Mouse (Mus musculus) bone marrow, adult 2 months (tissue): ENCODE data around the gene Epb41l1.

Experiments used
- CTCF ChIP-seq: fragments of 200-500 bp; IDR thresholded peaks from 2 replicates; pipeline ENCODE4 v1.5.1; 2011; ENCODE audit warnings: low read length, control low read depth; ENCODE audit not compliant: control insufficient read depth, insufficient read depth
- POLR2A ChIP-seq: fragments of 200-500 bp; IDR thresholded peaks from 2 replicates; pipeline ENCODE4 v1.6.1; 2011; ENCODE audit warnings: low read depth, mild to moderate bottlenecking, control low read depth, low read length, borderline replicate concordance; ENCODE audit not compliant: control insufficient read depth

DNA sequence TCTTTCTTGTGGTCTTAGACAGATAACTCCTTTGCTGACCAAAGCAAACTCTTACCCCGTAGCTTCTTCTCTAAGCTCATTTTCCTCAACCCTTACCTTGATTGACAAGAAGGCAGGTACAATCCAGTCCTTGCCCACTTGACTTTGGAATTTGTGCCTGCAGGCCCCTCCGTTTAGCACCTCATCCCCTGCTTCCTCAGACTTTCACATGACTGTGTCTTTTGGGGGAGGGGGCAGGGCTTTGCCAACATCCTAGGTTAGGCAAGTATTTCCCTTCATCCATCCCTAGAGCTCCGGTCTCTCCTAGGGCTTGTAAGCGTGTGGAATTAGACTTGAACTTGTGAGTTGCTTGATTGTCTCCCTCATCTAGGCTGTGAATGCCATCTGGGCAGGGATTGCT lies 3.0 kb downstream of the Epb41l1 start:
- no peak for TF ChIP-seq CTCF
- TF ChIP-seq POLR2A = no peak
